Mouse (Mus musculus) C2C12 (cell line): ENCODE measurements around the gene Trim67.

Experiments
- CTCF ChIP-seq: IDR thresholded peaks from one replicate; pipeline ENCODE4 v1.5.1; 2011; ENCODE audit not compliant: control insufficient read depth, insufficient read depth, insufficient read length
- MAX ChIP-seq: IDR thresholded peaks from one replicate; pipeline ENCODE4 v1.6.1; 2011; ENCODE audit warnings: mild to moderate bottlenecking, control low read depth
- MYOD1 ChIP-seq: IDR thresholded peaks from one replicate; pipeline ENCODE4 v1.6.1; 2011; ENCODE audit warnings: low read depth; ENCODE audit not compliant: control insufficient read depth, insufficient read length
- MYOG ChIP-seq: IDR thresholded peaks from one replicate; pipeline ENCODE4 v1.6.1; 2011; ENCODE audit not compliant: control insufficient read depth, insufficient read length; ENCODE audit errors: extremely low read depth
- USF1 ChIP-seq: IDR thresholded peaks from one replicate; pipeline ENCODE4 v1.6.1; 2011; ENCODE audit warnings: low read depth, mild to moderate bottlenecking, control low read depth, moderate library complexity

GRCm38 (mm10) chr8:124830050-124830449, 37.2 kb downstream of the Trim67 start:
- TF ChIP-seq USF1 (no peak), MAX (no peak), MYOG (no peak), MYOD1 (no peak), CTCF (no peak)
